Mouse (Mus musculus) limb, embryonic 11.5 days (tissue): Measurements from ENCODE around the gene Gm38392. TPM values are rescaled to one million over a fixed set of nuclear protein-coding genes. Genes with fewer than 3 reads are reported as not detected.

ENCODE experiments used
- ATAC-seq: fragments of 200-750 bp; cut with Nextera tagmentation; 2 replicates; pipeline ENCODE4 v1.8.0; 2017; ENCODE audit warnings: low read depth; ENCODE audit not compliant: insufficient number of reproducible peaks, low FRiP score, low TSS enrichment
- DNase-seq: peaks from one replicate; pipeline ENCODE4 v3.0.0-alpha.2; 2015; ENCODE audit warnings: low spot score
- H3K27ac ChIP-seq: fragments of 300-500 bp; sonication (generic); replicated peaks from 2 replicates; pipeline ENCODE4 v1.5.1; 2014; ENCODE audit warnings: low read depth, mild to moderate bottlenecking, low read length
- H3K27me3 ChIP-seq: fragments of 300-500 bp; sonication (generic); 2 replicates; pipeline ENCODE4 v1.6.1; 2014; ENCODE audit warnings: mild to moderate bottlenecking, low read length, mixed read lengths; ENCODE audit not compliant: control insufficient read depth, insufficient read depth
- H3K36me3 ChIP-seq: fragments of 300-500 bp; sonication (generic); 2 replicates; pipeline ENCODE4 v1.6.1; 2014; ENCODE audit warnings: mild to moderate bottlenecking, low read length, moderate library complexity, mixed read lengths; ENCODE audit not compliant: control insufficient read depth, insufficient read depth
- H3K4me1 ChIP-seq: fragments of 300-500 bp; sonication (generic); 2 replicates; pipeline ENCODE4 v1.6.1; 2014; ENCODE audit warnings: low read length, mixed read lengths; ENCODE audit not compliant: control insufficient read depth, insufficient read depth
- H3K4me2 ChIP-seq: fragments of 300-500 bp; sonication (generic); 2 replicates; pipeline ENCODE4 v1.6.1; 2014; ENCODE audit warnings: low read depth, mild to moderate bottlenecking, moderate library complexity; ENCODE audit not compliant: severe bottlenecking
- H3K4me3 ChIP-seq: fragments of 300-500 bp; sonication (generic); 2 replicates; pipeline ENCODE4 v1.5.1; 2014; ENCODE audit warnings: low read depth, low read length
- H3K9ac ChIP-seq: fragments of 300-500 bp; sonication (generic); 2 replicates; pipeline ENCODE4 v1.6.1; 2014; ENCODE audit warnings: mild to moderate bottlenecking, low read length
- H3K9me3 ChIP-seq: fragments of 300-500 bp; sonication (generic); 2 replicates; pipeline ENCODE4 v1.6.1; 2016; ENCODE audit warnings: low read length; ENCODE audit not compliant: control insufficient read depth
- WGBS: fragments of 180-500 bp; shearing (Covaris S2); extraction: QIAGEN DNeasy Blood & Tissue Kit; methylation state at CpG from one replicate; pipeline ENCODE4 v1.1.7; 2014; 5-methylcytosine and 5-hydroxymethylcytosine counted together
- polyA plus RNA-seq: library from polyadenylated mRNA; unstranded; fragments of >200 nt; fragmentation: Nextera tagmentation; extraction: Ambion mirVana; gene quantifications from 2 replicates; pipeline ENCODE4 v1.2.1, GENCODE M21; 2014

Gm38392 gene
- polyA plus RNA-seq, 1 experiment from 2014 or later, result 0.59 TPM

DNA sequence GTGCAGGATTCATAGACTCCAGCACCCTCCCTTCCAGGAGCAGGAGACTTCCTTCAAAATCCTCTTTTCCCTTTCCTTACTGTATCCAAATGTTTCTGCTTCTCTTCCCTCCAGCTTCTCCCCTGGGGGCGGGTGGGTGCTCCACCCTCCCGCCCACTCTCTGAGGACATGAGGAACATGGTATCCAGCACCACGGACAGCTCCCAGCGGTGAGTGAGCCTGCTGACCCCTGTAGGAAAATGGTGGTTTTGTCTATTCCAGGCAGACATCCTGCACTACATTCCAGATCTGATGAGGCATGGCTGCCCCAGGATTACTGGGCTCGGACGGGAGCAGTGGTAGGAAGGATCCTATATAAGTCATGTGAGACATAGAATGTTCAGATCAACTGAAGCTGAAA, 66.2 kb downstream of the Gm38392 start:
- no peak overlapping the region for H3K4me2 ChIP-seq

DNA sequence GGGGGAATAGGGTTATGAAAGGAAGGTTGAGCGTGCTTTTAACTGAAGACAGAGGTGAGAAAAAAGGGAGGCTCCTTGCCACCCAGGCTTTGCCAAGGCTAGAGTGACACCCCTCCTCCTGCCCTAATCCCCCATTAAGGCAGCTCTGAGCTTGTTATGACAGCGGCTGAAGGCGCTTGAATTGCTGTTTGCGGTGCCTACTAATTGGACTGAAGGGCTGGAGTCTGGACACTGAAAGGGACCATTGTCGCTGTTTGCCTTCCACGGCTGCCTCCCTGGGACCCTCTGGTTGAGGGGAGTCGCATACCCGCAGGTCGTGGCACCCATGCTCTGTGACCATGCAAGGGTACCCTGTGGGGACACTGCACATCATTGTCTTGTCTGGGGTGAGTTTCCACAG, 67.1 kb downstream of the Gm38392 start:
- Histone ChIP-seq H3K4me1 (0 out of 2 replicates have a peak, but pooled peaks cover 2% of the 10 kb centered on the region), H3K9me3 (no peaks in the 10 kb centered on the region), H3K4me2 (no peak overlapping the region), H3K9ac (no peak overlapping the region), H3K36me3 (no peaks in the 10 kb centered on the region; the same call in 1 of the 2 replicates), H3K27me3 (peaks cover 64% of the 10 kb centered on the region), H3K27ac (no peak overlapping the region), H3K4me3 (no peak overlapping the region)
- 15% methylated on average over 9 of the region's 9 CpGs for WGBS
- DNase-seq (no peak), ATAC-seq (no peak)

More for the DNA sequence above, 66.2 kb downstream of the Gm38392 start:
- 0 out of 2 replicates have a peak, but pooled peaks cover 2% of the 10 kb centered on the region for H3K4me1 ChIP-seq
- 2% methylated on average over 6 of the region's 6 CpGs for WGBS
- H3K27me3 ChIP-seq, result peaks cover 55% of the 10 kb centered on the region
- no peak overlapping the region for H3K9ac ChIP-seq
- H3K9me3 ChIP-seq, result no peaks in the 10 kb centered on the region
- H3K4me3 ChIP-seq, result no peak overlapping the region
- H3K36me3 ChIP-seq, result no peaks in the 10 kb centered on the region; the same call in 1 of the 2 replicates
- no peak for ATAC-seq
- no peak overlapping the region for H3K27ac ChIP-seq
- DNase-seq, result peak; percentile 93

DNA sequence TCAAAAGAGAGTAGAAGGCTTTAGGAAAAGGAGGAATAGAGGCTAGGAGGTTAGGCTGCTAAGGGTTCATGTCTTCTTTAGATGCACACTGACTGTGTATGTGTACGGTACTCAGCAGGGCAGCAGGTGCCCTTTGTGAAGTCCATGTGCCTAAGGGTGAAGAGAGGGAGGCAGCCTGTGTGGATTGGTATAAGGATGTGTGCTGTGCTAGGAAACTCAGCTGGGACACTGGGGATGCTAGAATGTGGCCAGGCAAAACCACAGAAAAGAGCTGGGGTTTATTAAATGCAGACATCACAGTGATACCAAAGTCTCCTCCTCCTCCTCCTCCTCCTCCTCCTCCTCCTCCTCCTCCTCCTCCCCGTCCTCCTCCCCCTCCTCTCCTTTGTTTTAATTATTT, 69.3 kb downstream of the Gm38392 start:
- H3K4me2 ChIP-seq, result no peak overlapping the region
- no peaks in the 10 kb centered on the region; the same call in 1 of the 2 replicates for H3K36me3 ChIP-seq
- no peak overlapping the region for H3K27ac ChIP-seq
- H3K9ac ChIP-seq, result no peak overlapping the region
- no peak overlapping the region for H3K4me3 ChIP-seq
- DNase-seq (no peak), ATAC-seq (no peak)
- 50% methylated on average over 1 of the region's 2 CpGs for WGBS
- peaks cover 83% of the 10 kb centered on the region for H3K27me3 ChIP-seq
- 0 out of 2 replicates have a peak, but pooled peaks cover 2% of the 10 kb centered on the region for H3K4me1 ChIP-seq
- no peaks in the 10 kb centered on the region for H3K9me3 ChIP-seq

DNA sequence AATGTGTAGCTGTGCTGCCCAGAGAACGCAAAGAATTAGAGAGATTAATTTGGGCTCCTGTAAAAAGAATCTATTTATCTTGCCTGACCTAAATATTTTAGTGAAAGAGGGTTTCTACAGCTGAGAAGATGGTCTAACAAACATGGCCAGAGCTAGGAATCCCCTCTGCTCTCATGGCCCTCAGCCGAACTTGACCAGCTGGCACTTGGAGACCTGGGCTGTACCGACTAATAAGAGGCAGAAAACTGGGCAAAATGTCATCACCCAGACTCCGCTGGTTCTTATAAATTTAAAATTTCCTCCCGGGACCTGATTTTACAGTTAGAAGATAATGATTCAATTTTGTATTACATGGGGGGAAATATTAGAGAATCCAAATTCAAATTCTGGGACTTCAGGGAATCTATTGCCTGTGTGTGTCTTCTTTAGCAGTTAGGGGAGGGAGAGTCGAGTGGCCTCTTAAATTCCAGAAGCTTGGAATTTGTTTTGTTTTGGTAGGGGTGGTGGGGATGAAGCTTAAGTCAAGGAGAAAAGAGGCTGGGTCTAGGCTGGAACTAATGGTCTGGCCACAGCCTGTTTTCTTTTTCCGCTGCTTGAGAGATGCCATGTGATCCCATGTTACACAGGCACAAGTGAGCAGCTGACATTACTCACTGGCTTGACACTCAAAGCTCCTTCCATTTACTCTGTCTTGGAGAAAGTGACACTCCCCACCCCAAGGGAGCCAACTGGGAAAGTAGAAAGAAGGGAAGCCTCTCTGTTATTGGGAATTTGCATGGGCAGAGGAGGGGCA, 70.3 kb downstream of the Gm38392 start:
- Histone ChIP-seq H3K4me3 (no peak overlapping the region), H3K27me3 (peaks cover 92% of the 10 kb centered on the region), H3K27ac (no peak overlapping the region), H3K9ac (no peak overlapping the region), H3K36me3 (no peaks in the 10 kb centered on the region; the same call in 1 of the 2 replicates), H3K4me2 (no peak overlapping the region), H3K9me3 (no peaks in the 10 kb centered on the region), H3K4me1 (0 out of 2 replicates have a peak, but pooled peaks cover 2% of the 10 kb centered on the region)
- WGBS, result 6% methylated on average over 7 of the region's 7 CpGs
- no peak for DNase-seq
- no peak for ATAC-seq

DNA sequence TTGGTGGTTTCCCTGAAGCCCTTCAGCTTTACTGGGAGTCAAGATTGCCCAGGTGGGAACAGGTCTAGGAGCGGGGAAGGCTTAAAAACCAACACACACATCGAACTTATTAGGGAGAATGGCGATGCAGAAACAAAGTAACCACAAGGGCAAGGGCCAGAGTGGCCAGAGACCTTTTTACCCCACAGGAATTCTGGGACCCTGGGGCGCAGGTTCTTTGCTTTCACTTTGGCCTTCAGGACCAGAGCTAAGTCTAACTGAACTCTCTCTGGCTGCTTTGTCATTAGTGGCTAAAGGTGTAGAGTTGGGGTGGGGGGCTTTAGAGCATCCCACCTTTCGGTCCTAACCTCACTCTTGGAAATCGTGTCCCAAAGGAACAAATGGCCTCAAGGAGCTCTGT, 70.9 kb downstream of the Gm38392 start:
- H3K9ac ChIP-seq, result no peak overlapping the region
- peaks cover 92% of the 10 kb centered on the region for H3K27me3 ChIP-seq
- H3K9me3 ChIP-seq, result no peaks in the 10 kb centered on the region
- 0 out of 2 replicates have a peak, but pooled peaks cover 2% of the 10 kb centered on the region for H3K4me1 ChIP-seq
- ATAC-seq (no peak), DNase-seq (no peak)
- no peaks in the 10 kb centered on the region for H3K36me3 ChIP-seq
- no peak overlapping the region for H3K4me2 ChIP-seq
- H3K4me3 ChIP-seq, result no peak overlapping the region
- 2% methylated on average over 6 of the region's 6 CpGs for WGBS
- H3K27ac ChIP-seq, result no peak overlapping the region

DNA sequence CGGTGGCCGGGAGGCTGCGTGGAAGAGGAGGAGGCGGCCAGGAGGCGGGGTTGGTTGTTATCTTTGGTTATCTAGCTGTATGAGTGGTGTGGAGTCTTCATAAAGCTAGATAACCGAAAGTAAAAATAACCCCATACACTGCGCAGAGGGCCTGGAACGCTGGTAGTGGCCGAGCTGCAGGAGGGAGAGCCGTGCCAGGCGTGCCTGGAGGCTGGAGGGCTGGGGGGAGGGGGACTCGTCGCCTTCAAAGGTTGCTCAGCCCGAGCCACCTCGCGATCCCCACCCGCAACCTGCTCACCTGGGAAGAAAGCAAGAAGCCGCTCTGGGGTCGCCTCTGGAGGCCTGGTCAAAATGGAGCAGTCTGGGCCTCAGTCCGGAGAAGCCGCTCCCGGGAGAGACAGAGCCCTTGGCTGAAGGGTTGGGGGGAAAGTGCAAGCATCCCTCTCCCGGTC, 71.4 kb downstream of the Gm38392 start:
- H3K27ac ChIP-seq, result no peak overlapping the region
- peaks cover 95% of the 10 kb centered on the region for H3K27me3 ChIP-seq
- H3K4me2 ChIP-seq, result 0 out of 2 replicates have a peak overlapping the region, but pooled peaks have one; percentile 3
- 0% methylated on average over 23 of the region's 23 CpGs for WGBS
- no peaks in the 10 kb centered on the region for H3K9me3 ChIP-seq
- ATAC-seq, result no peak
- H3K4me3 ChIP-seq, result no peak overlapping the region
- no peak overlapping the region for H3K9ac ChIP-seq
- H3K4me1 ChIP-seq, result 0 out of 2 replicates have a peak, but pooled peaks cover 2% of the 10 kb centered on the region
- no peak for DNase-seq
- no peaks in the 10 kb centered on the region for H3K36me3 ChIP-seq

DNA sequence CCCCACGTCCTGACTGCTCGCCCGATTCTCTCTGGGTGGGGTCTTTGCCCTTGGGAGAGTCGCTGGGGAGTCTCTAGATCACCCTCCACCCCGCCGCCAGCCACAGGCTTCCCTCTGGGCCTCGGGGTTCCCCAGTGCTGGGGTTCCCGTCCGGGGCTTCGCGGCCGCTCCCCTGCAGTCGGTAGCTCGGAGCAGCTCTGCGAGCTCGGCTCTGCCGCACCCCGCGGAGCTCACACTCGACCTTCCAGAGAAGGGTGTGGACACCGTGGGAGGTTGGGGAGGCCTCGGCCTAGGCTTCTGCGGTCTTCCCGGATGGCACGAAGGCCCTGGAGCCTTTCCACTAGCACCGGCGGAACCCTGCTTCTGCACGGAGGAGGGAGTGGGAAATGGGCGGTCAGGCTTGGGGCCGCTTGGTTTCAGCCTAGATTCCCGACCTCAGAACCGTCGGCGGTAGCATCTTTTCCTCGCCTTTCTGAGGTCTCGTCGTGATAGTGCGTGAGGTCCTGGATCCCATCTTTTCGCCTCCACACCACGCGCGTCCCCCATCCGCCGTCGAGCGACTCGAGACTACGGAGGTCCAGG, 71.9 kb downstream of the Gm38392 start:
- Histone ChIP-seq H3K9me3 (no peaks in the 10 kb centered on the region), H3K27me3 (peaks cover 95% of the 10 kb centered on the region), H3K9ac (no peak overlapping the region), H3K4me2 (0 out of 2 replicates have a peak overlapping the region, but pooled peaks have one; percentile 3), H3K4me1 (0 out of 2 replicates have a peak, but pooled peaks cover 2% of the 10 kb centered on the region), H3K36me3 (no peaks in the 10 kb centered on the region), H3K27ac (no peak overlapping the region), H3K4me3 (no peak overlapping the region)
- DNase-seq (no peak), ATAC-seq (no peak)
- WGBS, result under 1% methylated on average over 48 of the region's 48 CpGs

DNA sequence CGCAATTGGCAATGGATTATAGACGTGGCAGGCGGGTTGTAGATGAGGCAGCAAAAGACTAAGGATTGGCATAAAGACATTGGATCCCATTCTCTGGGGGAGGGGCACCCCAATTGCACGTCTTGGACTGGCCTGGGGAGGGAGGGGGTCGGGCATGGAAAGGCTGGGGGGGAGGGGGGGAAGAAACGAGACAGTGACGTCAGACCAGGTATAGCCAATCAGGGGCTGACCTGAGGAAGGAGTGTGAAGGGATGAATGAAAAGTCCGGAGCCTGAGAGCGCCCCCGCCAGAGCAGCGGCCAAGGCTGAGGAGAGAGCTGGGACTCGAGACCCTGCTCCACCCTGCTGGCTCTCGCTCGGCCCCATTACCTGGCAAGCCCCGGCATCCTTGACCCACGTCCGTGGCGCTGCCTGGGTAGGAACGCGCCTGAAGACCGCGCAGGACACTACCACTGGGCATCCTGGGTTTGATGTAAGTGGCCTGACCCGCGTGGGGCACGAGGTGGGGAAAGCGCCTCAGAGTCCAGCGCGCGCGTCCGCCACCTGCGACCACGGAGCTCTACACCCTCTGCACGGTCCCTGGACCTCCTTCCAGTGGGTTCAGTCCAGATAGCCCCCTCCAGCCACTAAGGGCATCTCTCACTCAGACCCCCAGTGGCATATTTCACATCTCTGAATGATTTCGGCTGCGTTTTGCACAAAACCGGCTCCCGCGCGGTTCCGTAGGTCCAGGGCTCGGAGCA, 72.6 kb downstream of the Gm38392 start:
- ATAC-seq, result no peak
- Histone ChIP-seq H3K9me3 (no peaks in the 10 kb centered on the region), H3K27ac (no peak overlapping the region), H3K36me3 (no peaks in the 10 kb centered on the region), H3K4me2 (no peak overlapping the region), H3K4me1 (0 out of 2 replicates have a peak, but pooled peaks cover 2% of the 10 kb centered on the region), H3K4me3 (no peak overlapping the region), H3K9ac (no peak overlapping the region), H3K27me3 (peaks cover 95% of the 10 kb centered on the region)
- WGBS, result 3% methylated on average over 40 of the region's 42 CpGs
- DNase-seq, result no peak
